Mouse (Mus musculus) forebrain, postnatal 0 days (tissue): Measurements from ENCODE around the gene Btbd9. TPM values are rescaled to one million over a fixed set of nuclear protein-coding genes. Genes with fewer than 3 reads are reported as not detected.

Experiments used
- ATAC-seq: fragments of 200-750 bp; cut with Nextera tagmentation; 2 replicates; pipeline ENCODE4 v1.8.0; 2017; ENCODE audit warnings: mild to moderate bottlenecking, moderate library complexity
- DNase-seq: peaks from one replicate; pipeline ENCODE4 v3.0.0-alpha.2; 2015
- H3K27ac ChIP-seq: fragments of 300-500 bp; sonication (generic); 2 replicates; pipeline ENCODE4 v1.5.1; 2014; ENCODE audit warnings: low read depth, mild to moderate bottlenecking, antibody characterized with exemption, low read length, moderate library complexity, mixed read lengths
- H3K27me3 ChIP-seq: fragments of 300-500 bp; sonication (generic); 2 replicates; pipeline ENCODE4 v1.6.1; 2014; ENCODE audit warnings: mild to moderate bottlenecking, low read length, mixed read lengths; ENCODE audit not compliant: insufficient read depth
- H3K36me3 ChIP-seq: fragments of 300-500 bp; sonication (generic); 2 replicates; pipeline ENCODE4 v1.6.1; 2014; ENCODE audit warnings: mild to moderate bottlenecking, moderate library complexity; ENCODE audit not compliant: insufficient read depth
- H3K4me1 ChIP-seq: fragments of 300-500 bp; sonication (generic); 2 replicates; pipeline ENCODE4 v1.6.1; 2014; ENCODE audit warnings: antibody characterized with exemption; ENCODE audit not compliant: insufficient read depth
- H3K4me2 ChIP-seq: fragments of 300-500 bp; sonication (generic); 2 replicates; pipeline ENCODE4 v1.6.1; 2014; ENCODE audit warnings: low read depth, mild to moderate bottlenecking, moderate library complexity
- H3K4me3 ChIP-seq: fragments of 300-500 bp; sonication (generic); 2 replicates; pipeline ENCODE4 v1.5.1; 2014; ENCODE audit warnings: low read depth, low read length, mixed read lengths
- H3K9ac ChIP-seq: fragments of 300-500 bp; sonication (generic); 2 replicates; pipeline ENCODE4 v1.6.1; 2014; ENCODE audit warnings: mild to moderate bottlenecking
- H3K9me3 ChIP-seq: fragments of 300-500 bp; sonication (generic); 2 replicates; pipeline ENCODE4 v1.6.1; 2016; ENCODE audit warnings: low read length
- CTCF ChIP-seq: sonication (generic); IDR thresholded peaks from 2 replicates; pipeline ENCODE4 v1.5.1; 2016; ENCODE audit warnings: antibody characterized with exemption, control low read depth, low read depth
- WGBS: fragments of 180-500 bp; shearing (Covaris S2); extraction: QIAGEN DNeasy Blood & Tissue Kit; methylation state at CpG from one replicate; pipeline ENCODE4 v1.1.7; 2014; 5-methylcytosine and 5-hydroxymethylcytosine counted together
- polyA plus RNA-seq: library from polyadenylated mRNA; unstranded; fragments of >200 nt; fragmentation: Nextera tagmentation; extraction: Ambion mirVana; gene quantifications from 2 replicates; pipeline ENCODE4 v1.2.1, GENCODE M21; 2015
- total RNA-seq: library from RNA; depleted of rRNA; stranded (reverse); fragments of >200 nt; gene quantifications from 2 replicates; pipeline ENCODE4 v1.2.3, GENCODE M21; 2014

The Btbd9 gene
- total and polyA plus RNA-seq, 2 experiments from 2014 or later = 63.6 to 149 TPM

DNA sequence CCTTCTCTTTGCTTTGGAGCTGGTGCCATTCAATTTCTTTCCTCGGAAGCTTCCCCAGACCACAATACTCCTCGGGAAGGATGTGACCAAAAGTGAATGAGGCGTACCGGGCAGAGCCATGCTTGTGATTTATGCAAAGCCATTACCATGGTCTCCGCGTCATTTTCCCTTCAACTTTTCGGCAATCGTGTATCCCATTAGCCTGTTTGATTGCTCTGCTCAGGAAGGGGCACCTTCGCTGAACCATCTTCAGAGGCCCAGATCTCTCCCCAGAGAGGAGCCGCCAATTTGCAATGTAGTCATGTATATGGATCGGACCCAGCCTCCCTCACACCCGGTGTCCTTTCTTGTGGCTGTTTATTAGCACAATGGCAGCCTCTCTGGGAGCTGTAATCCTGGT, 353.5 kb downstream of the Btbd9 start:
- Histone ChIP-seq H3K36me3 (peaks cover 13% of the 10 kb centered on the region; the same call in 1 of the 2 replicates), H3K27ac (no peak overlapping the region), H3K4me3 (no peak overlapping the region), H3K4me1 (peaks cover 10% of the 10 kb centered on the region), H3K9me3 (no peaks in the 10 kb centered on the region), H3K9ac (no peak overlapping the region), H3K4me2 (no peak overlapping the region), H3K27me3 (no peaks in the 10 kb centered on the region)
- DNase-seq (no peak), ATAC-seq (no peak)
- TF ChIP-seq CTCF = no peak
- WGBS = 55% methylated on average over 12 of the region's 12 CpGs

DNA sequence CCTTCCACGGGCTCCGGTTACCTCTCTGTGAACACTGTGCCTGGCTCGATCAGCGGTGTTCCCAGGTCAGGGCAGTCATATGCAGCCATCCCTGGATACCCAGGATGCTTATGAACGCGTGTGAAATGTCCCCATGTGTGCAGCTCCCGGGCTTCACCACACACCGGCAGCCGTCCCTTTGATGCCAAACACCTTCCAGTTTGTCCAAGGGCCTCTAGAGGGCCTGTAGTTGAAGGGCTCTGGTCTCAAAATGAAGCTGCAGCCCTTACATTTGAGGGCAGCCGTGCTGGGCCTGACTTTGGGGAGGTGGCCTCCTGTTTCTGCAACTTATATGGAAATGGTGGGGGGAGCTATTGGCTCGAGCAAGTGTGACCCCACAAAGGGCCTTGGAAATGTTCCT, 353.9 kb downstream of the Btbd9 start:
- Histone ChIP-seq H3K9ac (no peak overlapping the region), H3K36me3 (peaks cover 13% of the 10 kb centered on the region; the same call in 1 of the 2 replicates), H3K27ac (no peak overlapping the region), H3K27me3 (no peaks in the 10 kb centered on the region), H3K4me1 (peaks cover 10% of the 10 kb centered on the region), H3K4me2 (no peak overlapping the region), H3K9me3 (no peaks in the 10 kb centered on the region), H3K4me3 (no peak overlapping the region)
- DNase-seq (no peak), ATAC-seq (no peak)
- peak; percentile 21; the same call in 1 of the 2 replicates for TF ChIP-seq CTCF
- whole genome bisulfite sequencing = 77% methylated on average over 11 of the region's 11 CpGs

DNA sequence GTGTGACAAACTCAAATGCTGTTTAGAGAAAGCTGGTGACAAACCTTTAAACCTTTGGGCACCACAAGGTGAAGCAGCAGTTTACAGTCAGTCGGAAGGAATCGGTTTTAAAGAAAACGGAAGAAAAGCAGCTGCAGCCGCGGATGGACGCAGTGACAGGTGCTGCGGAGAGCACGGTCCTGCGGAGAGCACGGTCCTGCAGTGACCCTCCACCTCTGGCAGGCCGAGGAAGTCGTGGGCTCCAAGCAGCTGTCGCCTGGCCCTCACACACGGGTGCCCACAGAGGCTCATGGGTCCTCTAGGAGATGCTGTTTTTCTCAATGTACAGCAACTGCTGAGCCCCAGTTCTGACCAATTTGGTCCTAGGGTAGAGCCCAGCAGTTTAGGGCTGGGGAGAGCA, 354.6 kb downstream of the Btbd9 start:
- TF ChIP-seq CTCF = no peak
- Histone ChIP-seq H3K27ac (no peak overlapping the region), H3K27me3 (no peaks in the 10 kb centered on the region), H3K4me1 (peaks cover 10% of the 10 kb centered on the region), H3K4me3 (no peak overlapping the region), H3K9ac (no peak overlapping the region), H3K4me2 (no peak overlapping the region), H3K36me3 (peaks cover 13% of the 10 kb centered on the region; the same call in 1 of the 2 replicates), H3K9me3 (no peaks in the 10 kb centered on the region)
- no peak for ATAC-seq
- DNase-seq = no peak
- 80% methylated on average over 14 of the region's 14 CpGs for WGBS

DNA sequence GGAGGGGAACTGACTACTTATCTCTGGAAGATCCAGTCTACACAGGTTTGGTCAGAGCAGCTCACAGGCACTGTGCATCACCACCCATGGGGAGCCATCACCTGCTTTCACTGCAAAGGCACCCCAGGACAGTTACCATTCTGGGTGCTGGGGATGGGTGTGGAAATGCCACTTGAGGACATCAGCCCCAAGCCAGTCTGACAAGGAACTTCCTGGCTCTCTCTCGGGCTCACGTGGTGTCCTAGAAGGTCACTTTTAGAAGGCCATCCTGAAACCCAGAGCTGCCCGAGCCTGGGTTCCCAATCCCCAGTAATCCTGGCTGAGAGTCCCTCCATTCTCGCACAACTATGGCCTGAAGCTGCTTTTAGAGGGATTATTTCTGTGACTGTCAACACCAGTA, 360.5 kb downstream of the Btbd9 start:
- ATAC-seq = no peak
- no peak for DNase-seq
- no peak overlapping the region for H3K9ac ChIP-seq
- no peak overlapping the region for H3K27ac ChIP-seq
- no peaks in the 10 kb centered on the region for H3K4me1 ChIP-seq
- WGBS = 75% methylated on average over 4 of the region's 4 CpGs
- H3K4me2 ChIP-seq = no peak overlapping the region
- H3K27me3 ChIP-seq = no peaks in the 10 kb centered on the region
- H3K4me3 ChIP-seq = no peak overlapping the region
- no peak for TF ChIP-seq CTCF
- no peaks in the 10 kb centered on the region for H3K9me3 ChIP-seq
- peaks cover 21% of the 10 kb centered on the region for H3K36me3 ChIP-seq

DNA sequence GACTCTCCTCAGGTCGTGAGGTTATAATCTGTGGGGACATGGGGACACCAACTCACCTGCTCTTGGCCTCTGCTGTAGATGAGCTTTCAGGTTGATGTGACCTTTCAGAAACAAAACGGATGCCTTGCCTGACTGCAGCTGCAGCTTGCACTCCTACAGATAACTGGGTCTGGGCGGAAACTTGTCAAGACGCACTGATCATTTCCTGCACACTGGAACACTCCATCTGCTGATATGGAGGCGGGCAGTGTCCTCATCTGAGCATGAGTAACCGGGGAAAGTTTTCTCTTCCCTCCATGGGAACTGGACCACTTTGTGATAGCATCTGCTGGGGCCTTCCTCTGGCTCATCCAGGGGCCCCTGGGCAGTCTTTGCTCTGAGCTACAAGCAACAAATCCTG, 361.9 kb downstream of the Btbd9 start:
- WGBS = 90% methylated on average over 6 of the region's 6 CpGs
- no peak for TF ChIP-seq CTCF
- Histone ChIP-seq H3K36me3 (peaks cover 17% of the 10 kb centered on the region), H3K27ac (no peak overlapping the region), H3K4me1 (no peaks in the 10 kb centered on the region), H3K9me3 (no peaks in the 10 kb centered on the region), H3K27me3 (no peaks in the 10 kb centered on the region), H3K4me2 (no peak overlapping the region), H3K4me3 (no peak overlapping the region), H3K9ac (no peak overlapping the region)
- ATAC-seq (no peak), DNase-seq (no peak)

DNA sequence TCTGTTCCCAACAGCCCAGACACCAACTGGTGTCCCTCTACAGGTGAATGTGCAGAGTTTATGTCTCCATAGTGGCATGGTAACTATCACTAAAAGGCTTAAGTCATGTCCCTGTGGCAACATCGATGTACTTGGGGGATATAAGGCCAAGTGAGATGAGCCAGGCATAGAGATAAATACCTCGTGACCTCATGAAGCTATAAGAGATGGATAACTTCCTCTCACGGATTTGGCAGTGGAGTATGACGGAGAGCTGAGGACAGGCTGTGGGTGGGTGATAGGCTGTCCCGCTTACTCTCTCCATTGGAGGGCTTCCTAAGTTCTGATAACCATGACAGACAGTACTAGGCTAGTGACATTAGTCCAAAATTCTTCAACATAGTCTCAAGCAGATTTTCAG, 362.9 kb downstream of the Btbd9 start:
- Histone ChIP-seq H3K4me3 (no peak overlapping the region), H3K36me3 (peaks cover 13% of the 10 kb centered on the region; the same call in 1 of the 2 replicates), H3K4me1 (no peaks in the 10 kb centered on the region), H3K4me2 (no peak overlapping the region), H3K9me3 (no peaks in the 10 kb centered on the region), H3K27me3 (no peaks in the 10 kb centered on the region), H3K9ac (no peak overlapping the region), H3K27ac (no peak overlapping the region)
- DNase-seq (no peak), ATAC-seq (no peak)
- WGBS = 93% methylated on average over 5 of the region's 5 CpGs
- TF ChIP-seq CTCF = no peak

DNA sequence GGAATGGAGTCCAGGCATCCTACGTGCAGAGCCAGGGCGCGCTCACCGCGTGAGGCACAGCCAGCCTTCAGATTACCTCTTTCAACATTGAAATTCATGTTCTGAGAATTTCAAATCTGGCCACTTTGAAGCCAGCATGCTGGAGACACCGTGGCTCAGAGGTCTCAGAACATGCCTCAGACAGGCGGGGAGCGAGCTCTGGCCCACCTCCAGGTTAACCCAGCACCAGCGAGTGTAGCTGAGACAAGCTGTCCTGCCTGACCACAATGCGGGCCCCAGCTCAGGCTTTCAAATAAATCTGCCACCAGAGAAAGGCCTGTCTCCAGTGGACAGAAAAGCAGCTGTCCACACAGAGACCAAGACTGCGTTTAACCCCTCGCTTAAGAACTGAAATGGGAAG, 363.6 kb downstream of the Btbd9 start:
- H3K27me3 ChIP-seq = no peaks in the 10 kb centered on the region
- no peak for DNase-seq
- WGBS = 58% methylated on average over 12 of the region's 12 CpGs

DNA sequence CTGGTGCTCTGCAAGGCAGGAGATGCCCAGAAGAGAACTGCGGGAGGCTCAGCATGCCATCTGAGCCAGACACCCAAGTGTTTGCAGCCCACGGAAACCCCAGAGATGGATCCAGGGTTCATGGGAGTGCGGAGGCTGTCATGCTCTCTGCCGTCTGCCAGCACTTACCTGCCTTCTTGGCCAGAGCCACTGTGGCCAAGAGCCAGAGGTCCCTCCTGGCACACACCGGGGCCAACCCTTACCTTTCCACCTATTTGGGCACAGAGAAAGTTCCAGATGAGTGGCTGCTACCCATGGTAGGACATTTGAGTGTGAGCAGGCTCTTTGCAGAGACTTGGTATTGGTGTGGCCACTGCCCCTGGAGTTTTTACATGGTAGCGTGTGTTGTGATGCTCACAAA, 365.4 kb downstream of the Btbd9 start:
- WGBS = 94% methylated on average over 6 of the region's 6 CpGs
- 0 out of 2 replicates have a peak, but pooled peaks have one; percentile 2 for ATAC-seq

More for the DNA sequence above, 363.6 kb downstream of the Btbd9 start:
- Histone ChIP-seq H3K36me3 (peaks cover 8% of the 10 kb centered on the region; the same call in 1 of the 2 replicates), H3K9ac (no peak overlapping the region), H3K4me1 (no peaks in the 10 kb centered on the region), H3K9me3 (no peaks in the 10 kb centered on the region), H3K4me3 (no peak overlapping the region), H3K27ac (0 out of 2 replicates have a peak overlapping the region, but pooled peaks have one; percentile 9), H3K4me2 (no peak overlapping the region)
- peak; percentile 39; the same call in 1 of the 2 replicates for ATAC-seq
- no peak for TF ChIP-seq CTCF

More for the DNA sequence above, 365.4 kb downstream of the Btbd9 start:
- Histone ChIP-seq H3K9ac (no peak overlapping the region), H3K36me3 (peaks cover 8% of the 10 kb centered on the region; the same call in 1 of the 2 replicates), H3K27me3 (no peaks in the 10 kb centered on the region), H3K27ac (no peak overlapping the region), H3K4me1 (no peaks in the 10 kb centered on the region), H3K4me3 (no peak overlapping the region), H3K9me3 (no peaks in the 10 kb centered on the region), H3K4me2 (no peak overlapping the region)
- no peak for TF ChIP-seq CTCF
- DNase-seq = no peak
